Mouse (Mus musculus) right cerebral cortex, postnatal 10 days (tissue): ENCODE measurements around the gene Aplp2.
"Not testable (repeated sequence)": the region's sequence is repeated elsewhere in the genome, so short reads cannot be mapped to it uniquely, and the experiment has no call there.

Source experiments
- DNase-seq, 2 experiments: peaks; one replicate each; pipeline ENCODE4 v3.0.0; 2021; ENCODE audit warnings: low spot score in 2 of 2

The Aplp2 gene

GRCm38 (mm10) chr9:31181291-31182085, 30.1 kb downstream of the Aplp2 start:
- DNase-seq: no peak

- DNase-seq: peak in 1 of 2 experiments; percentile 38
These were observed 33.9 kb downstream of the Aplp2 start for GRCm38 (mm10) chr9:31177692-31178091.

- DNase-seq: peak; percentile 81 to 82
These were observed 35.1 kb downstream of the Aplp2 start for GRCm38 (mm10) chr9:31176379-31177130.

GRCm38 (mm10) chr9:31175978-31176377, 35.6 kb downstream of the Aplp2 start:
- DNase-seq: no peak

- no peak for DNase-seq
These were observed 36.3 kb downstream of the Aplp2 start for GRCm38 (mm10) chr9:31175346-31175745.

- DNase-seq: no peak
These were observed 43.1 kb downstream of the Aplp2 start for GRCm38 (mm10) chr9:31168356-31169093.

GRCm38 (mm10) chr9:31167305-31167704, 44.3 kb downstream of the Aplp2 start:
- DNase-seq: no peak

GRCm38 (mm10) chr9:31165505-31165904, 46.1 kb downstream of the Aplp2 start:
- not testable (repeated sequence) for DNase-seq

GRCm38 (mm10) chr9:31163327-31163726, 48.3 kb downstream of the Aplp2 start:
- no peak for DNase-seq

- DNase-seq: no peak
These were observed 48.7 kb downstream of the Aplp2 start for GRCm38 (mm10) chr9:31162911-31163310.

- DNase-seq: no peak
These were observed 51.7 kb downstream of the Aplp2 start for GRCm38 (mm10) chr9:31159910-31160309.

- no peak for DNase-seq
These were observed 55.0 kb downstream of the Aplp2 start for GRCm38 (mm10) chr9:31156594-31156993.

GRCm38 (mm10) chr9:31151050-31151449, 60.6 kb downstream of the Aplp2 start:
- no peak for DNase-seq

- DNase-seq: no peak
These were observed 63.5 kb downstream of the Aplp2 start for GRCm38 (mm10) chr9:31148135-31148534.

- DNase-seq: peak in 1 of 2 experiments; percentile 34
These were observed 66.2 kb downstream of the Aplp2 start for GRCm38 (mm10) chr9:31145272-31145925.

GRCm38 (mm10) chr9:31142924-31143323, 68.7 kb downstream of the Aplp2 start:
- DNase-seq: no peak

- DNase-seq: no peak
These were observed 78.5 kb downstream of the Aplp2 start for GRCm38 (mm10) chr9:31133131-31133530.

- DNase-seq: no peak
These were observed 80.2 kb downstream of the Aplp2 start, which contains the start of gene St14 for GRCm38 (mm10) chr9:31131205-31131968. TSS of gene St14 (minus strand) at chr9:31131853.

- no peak for DNase-seq
These were observed 81.0 kb downstream of the Aplp2 start for GRCm38 (mm10) chr9:31130357-31131204.

GRCm38 (mm10) chr9:31129956-31130355, 81.7 kb downstream of the Aplp2 start:
- DNase-seq: no peak
